Comparison of ENCODE assay signal across 13 mouse cellular contexts in the genomic region with DNA sequence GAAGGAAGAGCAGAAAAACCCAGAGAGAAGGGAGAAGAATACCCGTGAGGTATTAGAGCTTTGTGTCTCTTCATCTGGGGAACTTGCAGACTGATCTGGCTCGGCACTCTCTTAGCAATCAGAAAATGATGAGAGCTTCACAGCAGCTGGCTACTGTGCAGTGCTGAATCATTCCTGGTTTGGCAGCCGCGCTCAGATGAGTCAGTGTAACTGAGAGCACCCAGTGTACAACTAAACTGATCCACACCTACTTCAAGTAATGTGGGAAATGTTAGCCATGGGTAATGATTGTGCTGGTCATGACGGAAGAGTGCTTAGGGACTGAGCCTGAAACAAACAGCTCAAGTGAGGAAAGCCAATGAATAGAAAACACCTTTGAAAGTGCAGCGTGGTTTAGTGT. TPM values are rescaled to one million over a fixed set of nuclear protein-coding genes. Genes with fewer than 3 reads are reported as not detected.
A peak's percentile ranks its signal among the peaks of the same experiment; 100 is the strongest.
DNase-seq lines count a peak whose midpoint lies in the region; ATAC-seq and TF ChIP-seq lines count a peak whose summit lies in the region.
"Had no signal": no experiment of that assay in that cellular context is flagged by ENCODE, and none has a peak within 500 bp of the region (broad histone marks: within the 10 kb centered on the region; RNA-seq: fewer than 3 reads in every experiment).

No protein-coding gene starts in this region.

- WGBS in midbrain, embryonic 11.5 days, result 89% methylated on average over 6 of the region's 6 CpGs
- 88% methylated on average over 6 of the region's 6 CpGs for WGBS in midbrain, embryonic 13.5 days
- WGBS in liver, embryonic 11.5 days, result 82% methylated on average over 6 of the region's 6 CpGs

- H3K9ac ChIP-seq in midbrain, embryonic 11.5 days (ENCODE audit: low read length), result no peak overlapping the region
- no peak overlapping the region for H3K9ac ChIP-seq in midbrain, embryonic 13.5 days (replicated peaks)
- no peak overlapping the region for H3K9ac ChIP-seq in liver, embryonic 11.5 days (ENCODE audit: low read depth, low read length)
- H3K9ac ChIP-seq: embryonic facial prominence, embryonic 15.5 days; liver, embryonic 13.5 days had no signal

- no peaks in the 10 kb centered on the region for H3K9me3 ChIP-seq in midbrain, embryonic 11.5 days (ENCODE audit: control insufficient read depth, low read length)
- no peaks in the 10 kb centered on the region for H3K9me3 ChIP-seq in midbrain, embryonic 13.5 days
- no peaks in the 10 kb centered on the region for H3K9me3 ChIP-seq in liver, embryonic 11.5 days (ENCODE audit: control insufficient read depth, low read length)
- H3K9me3 ChIP-seq: embryonic facial prominence, embryonic 15.5 days; liver, embryonic 13.5 days had no signal

- no peak overlapping the region for H3K4me2 ChIP-seq in midbrain, embryonic 11.5 days
- H3K4me2 ChIP-seq in midbrain, embryonic 13.5 days (replicated peaks), result no peak overlapping the region
- H3K4me2 ChIP-seq in liver, embryonic 11.5 days, result no peak overlapping the region
- H3K4me2 ChIP-seq: embryonic facial prominence, embryonic 15.5 days; liver, embryonic 13.5 days had no signal

- H3K27ac ChIP-seq in midbrain, embryonic 11.5 days (ENCODE audit: low read depth, low read length), result no peak overlapping the region
- no peak overlapping the region for H3K27ac ChIP-seq in midbrain, embryonic 13.5 days
- peak overlapping the region; percentile 70 for H3K27ac ChIP-seq in layer of hippocampus, adult 2 months
- H3K27ac ChIP-seq in liver, embryonic 11.5 days (ENCODE audit: low read depth, low read length), result no peak overlapping the region
- H3K27ac ChIP-seq: embryonic facial prominence, embryonic 15.5 days; kidney, postnatal 0 days; liver, embryonic 13.5 days had no signal

- H3K4me1 ChIP-seq in midbrain, embryonic 11.5 days (ENCODE audit: control insufficient read depth, insufficient read depth, low read length), result no peaks in the 10 kb centered on the region
- H3K4me1 ChIP-seq in midbrain, embryonic 13.5 days (replicated peaks), result no peaks in the 10 kb centered on the region
- no peaks in the 10 kb centered on the region for H3K4me1 ChIP-seq in liver, embryonic 11.5 days (replicated peaks; ENCODE audit: control insufficient read depth, insufficient read depth, low read length)
- H3K4me1 ChIP-seq: embryonic facial prominence, embryonic 15.5 days; liver, embryonic 13.5 days had no signal

- no peak for ATAC-seq in midbrain, embryonic 11.5 days (ENCODE audit: low FRiP score)
- no peak for ATAC-seq in midbrain, embryonic 13.5 days
- ATAC-seq in liver, embryonic 11.5 days (replicated peaks; ENCODE audit: low FRiP score), result no peak

- H3K4me3 ChIP-seq in midbrain, embryonic 11.5 days (ENCODE audit: low read depth, low read length), result no peak overlapping the region
- H3K4me3 ChIP-seq in midbrain, embryonic 13.5 days (replicated peaks), result no peak overlapping the region
- no peak overlapping the region for H3K4me3 ChIP-seq in layer of hippocampus, adult 2 months
- H3K4me3 ChIP-seq in liver, embryonic 11.5 days (ENCODE audit: low read depth, low read length), result no peak overlapping the region
- H3K4me3 ChIP-seq: embryonic facial prominence, embryonic 15.5 days; liver, embryonic 13.5 days had no signal

- peak; percentile 39 for DNase-seq in midbrain, embryonic 11.5 days (ENCODE audit: low spot score, missing footprints)
- DNase-seq in brain, adult 2 months (ENCODE audit: low read depth, low spot score), result peak; percentile 85
- DNase-seq in layer of hippocampus, adult 2 months (ENCODE audit: low spot score in 2 of 2), result peak; percentile 47 to 51
- peak; percentile 62 for DNase-seq in telencephalon, adult 2 months (ENCODE audit: low read depth, low spot score)
- no peak for DNase-seq in thymus, postnatal 0 days (ENCODE audit: low spot score)
- no peak for DNase-seq in testis, postnatal 10 days (ENCODE audit: low spot score)
- DNase-seq in liver, embryonic 11.5 days (ENCODE audit: low spot score), result no peak
- DNase-seq: liver, embryonic 13.5 days; midbrain, embryonic 14.5 days; thymus, postnatal 25 days had no signal

- TF ChIP-seq CTCF in layer of hippocampus, adult 2 months (conservative IDR thresholded peaks at IDR 0.05), result no peak

- H3K27me3 ChIP-seq in midbrain, embryonic 11.5 days (ENCODE audit: control insufficient read depth, insufficient read depth, low read length), result peaks cover 9% of the 10 kb centered on the region
- peaks cover 13% of the 10 kb centered on the region; the same call in 1 of the 2 replicates for H3K27me3 ChIP-seq in midbrain, embryonic 13.5 days
- no peaks in the 10 kb centered on the region for H3K27me3 ChIP-seq in liver, embryonic 11.5 days (replicated peaks; ENCODE audit: control insufficient read depth, insufficient read depth, low read length)
- H3K27me3 ChIP-seq: embryonic facial prominence, embryonic 15.5 days; liver, embryonic 13.5 days had no signal

- no peaks in the 10 kb centered on the region for H3K36me3 ChIP-seq in midbrain, embryonic 11.5 days (ENCODE audit: control insufficient read depth, insufficient read depth, low read length)
- H3K36me3 ChIP-seq in midbrain, embryonic 13.5 days, result peaks cover 25% of the 10 kb centered on the region
- H3K36me3 ChIP-seq in liver, embryonic 11.5 days (ENCODE audit: control insufficient read depth, insufficient read depth, low read length), result no peaks in the 10 kb centered on the region; the same call in 1 of the 2 replicates

RNA-seq across cellular contexts. Expression of gene Zrsr2, which starts 19.9 kb away (rescaled TPM):
- polyA plus RNA-seq in midbrain, embryonic 11.5 days (2014; fragmentation: Nextera tagmentation; extraction: Ambion mirVana), result 51.1 and 54.7 TPM in 2 replicates
- polyA plus RNA-seq in midbrain, embryonic 13.5 days (2015; fragmentation: Nextera tagmentation; extraction: Ambion mirVana), result 53.1 and 56.7 TPM in 2 replicates
- 10 to 100 TPM; 44.8 to 46.0 TPM for total RNA-seq in layer of hippocampus, adult 2 months (2021)
- polyA plus RNA-seq in thymus, postnatal 0 days (2015; fragmentation: Nextera tagmentation; extraction: Ambion mirVana), result 51.3 and 55.6 TPM in 2 replicates
- 31.4 and 37.6 TPM in 2 replicates for polyA plus RNA-seq in liver, embryonic 11.5 days (2014; fragmentation: Nextera tagmentation; extraction: Ambion mirVana)

RNA-seq across cellular contexts. Expression of gene Ap1s2, which starts 29.8 kb away (rescaled TPM):
- 48.4 and 56.5 TPM in 2 replicates for polyA plus RNA-seq in midbrain, embryonic 11.5 days (2014; fragmentation: Nextera tagmentation; extraction: Ambion mirVana)
- 69.3 and 89.6 TPM in 2 replicates for polyA plus RNA-seq in midbrain, embryonic 13.5 days (2015; fragmentation: Nextera tagmentation; extraction: Ambion mirVana)
- 10 to 100 TPM; 37.8 to 41.7 TPM for total RNA-seq in layer of hippocampus, adult 2 months (2021)
- polyA plus RNA-seq in thymus, postnatal 0 days (2015; fragmentation: Nextera tagmentation; extraction: Ambion mirVana), result 11.3 and 13.5 TPM in 2 replicates
- 8.5 and 9.1 TPM in 2 replicates for polyA plus RNA-seq in liver, embryonic 11.5 days (2014; fragmentation: Nextera tagmentation; extraction: Ambion mirVana)

Comparison
In these comparisons a context has a peak if more than half of its experiments do, and no peak if none do; other contexts are left out.
1. DNase-seq: peak in midbrain, embryonic 11.5 days (single experiment), brain, adult 2 months (single experiment), layer of hippocampus, adult 2 months (2 of 2) and telencephalon, adult 2 months (single experiment); none in thymus, postnatal 0 days (single experiment), testis, postnatal 10 days (single experiment) and liver, embryonic 11.5 days (single experiment).